Mouse (Mus musculus): ENCODE measurements around the gene Fam13c. TPM values are rescaled to one million over a fixed set of nuclear protein-coding genes. Genes with fewer than 3 reads are reported as not detected.
A peak's percentile ranks its signal among the peaks of the same experiment; 100 is the strongest.
"Not testable (repeated sequence)": the region's sequence is repeated elsewhere in the genome, so short reads cannot be mapped to it uniquely, and the experiment has no call there.

The Fam13c gene
- polyA plus RNA-seq, 1 experiment from 2014 or later = 21.4 TPM

GRCm38 (mm10) chr10:70433736-70434135, 6.5 kb upstream of the Fam13c start:
- not testable (repeated sequence) for H3K9me3 ChIP-seq (replicated peaks); H3K4me1 ChIP-seq; H3K9ac ChIP-seq (replicated peaks); H3K36me3 ChIP-seq; H3K4me3 ChIP-seq (replicated peaks); H3K27me3 ChIP-seq (replicated peaks); ATAC-seq (ENCODE audit: low FRiP score); H3K4me2 ChIP-seq; H3K27ac ChIP-seq (replicated peaks)
- WGBS = 96% methylated on average over 4 of the region's 5 CpGs

- Histone ChIP-seq H3K9me3 (replicated peaks) (no peaks in the 10 kb centered on the region), H3K27ac (replicated peaks) (no peak overlapping the region), H3K36me3 (no peaks in the 10 kb centered on the region), H3K4me3 (replicated peaks) (no peak overlapping the region), H3K27me3 (replicated peaks) (no peaks in the 10 kb centered on the region), H3K9ac (replicated peaks) (no peak overlapping the region), H3K4me1 (peaks cover 10% of the 10 kb centered on the region), H3K4me2 (no peak overlapping the region)
- no peak for ATAC-seq (ENCODE audit: low FRiP score)
- 90% methylated on average over 4 of the region's 4 CpGs for WGBS
Measured at GRCm38 (mm10) chr10:70436656-70437055, 3.6 kb upstream of the Fam13c start.

- no peak overlapping the region for H3K27ac ChIP-seq (replicated peaks)
- H3K4me3 ChIP-seq (replicated peaks) = no peak overlapping the region
- peaks cover 15% of the 10 kb centered on the region for H3K4me1 ChIP-seq
- no peak for ATAC-seq (ENCODE audit: low FRiP score)
- WGBS = 75% methylated on average over 5 of the region's 5 CpGs
- H3K9me3 ChIP-seq (replicated peaks) = no peaks in the 10 kb centered on the region
- H3K36me3 ChIP-seq = no peaks in the 10 kb centered on the region
- H3K27me3 ChIP-seq (replicated peaks) = no peaks in the 10 kb centered on the region
- no peak overlapping the region for H3K9ac ChIP-seq (replicated peaks)
- H3K4me2 ChIP-seq = no peak overlapping the region
Measured at GRCm38 (mm10) chr10:70437289-70437688, 3.0 kb upstream of the Fam13c start.

- peak overlapping the region; percentile 83 for H3K9ac ChIP-seq (replicated peaks)
- no peaks in the 10 kb centered on the region for H3K27me3 ChIP-seq (replicated peaks)
- peak overlapping the region; percentile 97 for H3K27ac ChIP-seq (replicated peaks)
- H3K9me3 ChIP-seq (replicated peaks) = no peaks in the 10 kb centered on the region
- 0% methylated on average over 44 of the region's 44 CpGs for WGBS
- peak overlapping the region; percentile 70 for H3K4me2 ChIP-seq
- peaks cover 31% of the 10 kb centered on the region for H3K4me1 ChIP-seq
- peak; percentile 93 for ATAC-seq (ENCODE audit: low FRiP score)
- no peaks in the 10 kb centered on the region for H3K36me3 ChIP-seq
- peak overlapping the region; percentile 73 for H3K4me3 ChIP-seq (replicated peaks)
Measured at GRCm38 (mm10) chr10:70440639-70441461, 569 bp downstream of the Fam13c start.

- H3K9ac ChIP-seq (replicated peaks) = 0 out of 2 replicates have a peak overlapping the region, but pooled peaks have one; percentile 8
- no peak for ATAC-seq (ENCODE audit: low FRiP score)
- peaks cover 31% of the 10 kb centered on the region for H3K4me1 ChIP-seq
- WGBS = 89% methylated on average over 2 of the region's 2 CpGs
- no peak overlapping the region; the same call in 1 of the 2 replicates for H3K27ac ChIP-seq (replicated peaks)
- peak overlapping the region; percentile 73 for H3K4me3 ChIP-seq (replicated peaks)
- peak overlapping the region; percentile 70 for H3K4me2 ChIP-seq
- no peaks in the 10 kb centered on the region for H3K9me3 ChIP-seq (replicated peaks)
- H3K36me3 ChIP-seq = no peaks in the 10 kb centered on the region
- H3K27me3 ChIP-seq (replicated peaks) = no peaks in the 10 kb centered on the region
Measured at GRCm38 (mm10) chr10:70442156-70442555, 1.9 kb downstream of the Fam13c start.

GRCm38 (mm10) chr10:70442623-70443022, 2.3 kb downstream of the Fam13c start:
- WGBS = 66% methylated on average over 5 of the region's 5 CpGs
- Histone ChIP-seq H3K4me3 (replicated peaks) (peak overlapping the region; percentile 73; the same call in 1 of the 2 replicates), H3K9ac (replicated peaks) (no peak overlapping the region)

GRCm38 (mm10) chr10:70447787-70448186, 7.5 kb downstream of the Fam13c start:
- H3K4me3 ChIP-seq (replicated peaks) = no peak overlapping the region
- peaks cover 11% of the 10 kb centered on the region for H3K4me1 ChIP-seq
- H3K27ac ChIP-seq (replicated peaks) = no peak overlapping the region
- H3K27me3 ChIP-seq (replicated peaks) = no peaks in the 10 kb centered on the region
- WGBS = 82% methylated on average over 4 of the region's 4 CpGs
- no peak overlapping the region for H3K4me2 ChIP-seq
- H3K9ac ChIP-seq (replicated peaks) = no peak overlapping the region
- H3K9me3 ChIP-seq (replicated peaks) = no peaks in the 10 kb centered on the region
- no peak for ATAC-seq (ENCODE audit: low FRiP score)
- H3K36me3 ChIP-seq = peaks cover 20% of the 10 kb centered on the region

More at GRCm38 (mm10) chr10:70442623-70443022, 2.3 kb downstream of the Fam13c start:
- no peaks in the 10 kb centered on the region for H3K36me3 ChIP-seq
- H3K4me1 ChIP-seq = peaks cover 31% of the 10 kb centered on the region
- H3K27ac ChIP-seq (replicated peaks) = no peak overlapping the region
- H3K4me2 ChIP-seq = peak overlapping the region; percentile 70
- H3K9me3 ChIP-seq (replicated peaks) = no peaks in the 10 kb centered on the region
- no peak for ATAC-seq (ENCODE audit: low FRiP score)
- H3K27me3 ChIP-seq (replicated peaks) = no peaks in the 10 kb centered on the region

GRCm38 (mm10) chr10:70449206-70449605, 8.9 kb downstream of the Fam13c start:
- H3K27me3 ChIP-seq (replicated peaks) = no peaks in the 10 kb centered on the region
- H3K9ac ChIP-seq (replicated peaks) = no peak overlapping the region
- no peak overlapping the region for H3K27ac ChIP-seq (replicated peaks)
- peaks cover 31% of the 10 kb centered on the region for H3K36me3 ChIP-seq
- WGBS = 59% methylated on average over 8 of the region's 8 CpGs
- H3K9me3 ChIP-seq (replicated peaks) = no peaks in the 10 kb centered on the region
- no peak overlapping the region for H3K4me2 ChIP-seq
- ATAC-seq (ENCODE audit: low FRiP score) = no peak
- no peak overlapping the region for H3K4me3 ChIP-seq (replicated peaks)
- no peaks in the 10 kb centered on the region; the same call in 1 of the 2 replicates for H3K4me1 ChIP-seq

- ATAC-seq (ENCODE audit: low FRiP score) = no peak
Measured at GRCm38 (mm10) chr10:70455886-70456305, 15.6 kb downstream of the Fam13c start.

GRCm38 (mm10) chr10:70458574-70459263, 18.4 kb downstream of the Fam13c start:
- H3K4me2 ChIP-seq = no peak overlapping the region
- no peaks in the 10 kb centered on the region for H3K4me1 ChIP-seq
- 66% methylated on average over 11 of the region's 11 CpGs for WGBS
- no peak overlapping the region for H3K4me3 ChIP-seq (replicated peaks)
- no peaks in the 10 kb centered on the region for H3K9me3 ChIP-seq (replicated peaks)
- no peaks in the 10 kb centered on the region for H3K27me3 ChIP-seq (replicated peaks)
- no peak for ATAC-seq (ENCODE audit: low FRiP score)
- no peak overlapping the region for H3K9ac ChIP-seq (replicated peaks)
- H3K27ac ChIP-seq (replicated peaks) = no peak overlapping the region
- peaks cover 58% of the 10 kb centered on the region for H3K36me3 ChIP-seq

More at GRCm38 (mm10) chr10:70455886-70456305, 15.6 kb downstream of the Fam13c start:
- WGBS = 92% methylated on average over 8 of the region's 8 CpGs
- Histone ChIP-seq H3K27ac (replicated peaks) (no peak overlapping the region), H3K9me3 (replicated peaks) (no peaks in the 10 kb centered on the region), H3K9ac (replicated peaks) (no peak overlapping the region), H3K4me3 (replicated peaks) (no peak overlapping the region), H3K27me3 (replicated peaks) (no peaks in the 10 kb centered on the region), H3K4me2 (no peak overlapping the region), H3K36me3 (peaks cover 52% of the 10 kb centered on the region), H3K4me1 (no peaks in the 10 kb centered on the region)

GRCm38 (mm10) chr10:70465638-70466037, 25.4 kb downstream of the Fam13c start:
- no peaks in the 10 kb centered on the region for H3K9me3 ChIP-seq (replicated peaks)
- WGBS = 81% methylated on average over 7 of the region's 7 CpGs
- H3K27me3 ChIP-seq (replicated peaks) = no peaks in the 10 kb centered on the region
- no peak for ATAC-seq (ENCODE audit: low FRiP score)
- H3K9ac ChIP-seq (replicated peaks) = no peak overlapping the region
- peaks cover 39% of the 10 kb centered on the region for H3K36me3 ChIP-seq
- no peak overlapping the region for H3K4me2 ChIP-seq
- no peak overlapping the region for H3K4me3 ChIP-seq (replicated peaks)
- no peaks in the 10 kb centered on the region for H3K4me1 ChIP-seq
- no peak overlapping the region for H3K27ac ChIP-seq (replicated peaks)

GRCm38 (mm10) chr10:70470836-70471235, 30.6 kb downstream of the Fam13c start:
- Histone ChIP-seq H3K36me3 (peaks cover 29% of the 10 kb centered on the region), H3K27me3 (replicated peaks) (no peaks in the 10 kb centered on the region), H3K9me3 (replicated peaks) (no peaks in the 10 kb centered on the region), H3K27ac (replicated peaks) (no peak overlapping the region), H3K9ac (replicated peaks) (no peak overlapping the region), H3K4me1 (no peaks in the 10 kb centered on the region), H3K4me2 (no peak overlapping the region), H3K4me3 (replicated peaks) (no peak overlapping the region)
- WGBS = 88% methylated on average over 1 of the region's 1 CpGs
- no peak for ATAC-seq (ENCODE audit: low FRiP score)

Measured in neural tube, embryonic 15.5 days (tissue).